Mouse (Mus musculus) midbrain, embryonic 12.5 days (tissue): ENCODE measurements at regions not wholly inside any gene's neighbourhood (a gene's known extent, or its start where the extent isn't known, plus 50 kb on each side); places are given as distances from the start of the nearest gene placed in this dataset.
A peak's percentile ranks its signal among the peaks of the same experiment; 100 is the strongest.

Experiments
- ATAC-seq: fragments of 200-750 bp; cut with Nextera tagmentation; 2 replicates; pipeline ENCODE4 v1.8.0; 2017; ENCODE audit warnings: low read depth, moderate TSS enrichment, moderate library complexity; ENCODE audit not compliant: low FRiP score
- H3K27ac ChIP-seq: fragments of 300-500 bp; sonication (generic); replicated peaks from 2 replicates; pipeline ENCODE4 v1.5.1; 2016; ENCODE audit warnings: mild to moderate bottlenecking
- H3K27me3 ChIP-seq: fragments of 300-500 bp; sonication (generic); 2 replicates; pipeline ENCODE4 v1.6.1; 2016; ENCODE audit warnings: mild to moderate bottlenecking
- H3K36me3 ChIP-seq: fragments of 300-500 bp; sonication (generic); 2 replicates; pipeline ENCODE4 v1.6.1; 2016
- H3K4me1 ChIP-seq: fragments of 300-500 bp; sonication (generic); 2 replicates; pipeline ENCODE4 v1.6.1; 2016
- H3K4me2 ChIP-seq: fragments of 300-500 bp; sonication (generic); replicated peaks from 2 replicates; pipeline ENCODE4 v1.6.1; 2016; ENCODE audit warnings: mild to moderate bottlenecking, moderate library complexity
- H3K4me3 ChIP-seq: fragments of 300-500 bp; sonication (generic); 2 replicates; pipeline ENCODE4 v1.5.1; 2016; ENCODE audit warnings: mild to moderate bottlenecking
- H3K9ac ChIP-seq: fragments of 300-500 bp; sonication (generic); replicated peaks from 2 replicates; pipeline ENCODE4 v1.6.1; 2016; ENCODE audit warnings: mild to moderate bottlenecking, moderate library complexity
- H3K9me3 ChIP-seq: fragments of 300-500 bp; sonication (generic); 2 replicates; pipeline ENCODE4 v1.6.1; 2016; ENCODE audit warnings: mild to moderate bottlenecking
- WGBS: fragments of 180-500 bp; shearing (Covaris S2); methylation state at CpG from one replicate; pipeline ENCODE4 v1.1.7; 2016; 5-methylcytosine and 5-hydroxymethylcytosine counted together

DNA sequence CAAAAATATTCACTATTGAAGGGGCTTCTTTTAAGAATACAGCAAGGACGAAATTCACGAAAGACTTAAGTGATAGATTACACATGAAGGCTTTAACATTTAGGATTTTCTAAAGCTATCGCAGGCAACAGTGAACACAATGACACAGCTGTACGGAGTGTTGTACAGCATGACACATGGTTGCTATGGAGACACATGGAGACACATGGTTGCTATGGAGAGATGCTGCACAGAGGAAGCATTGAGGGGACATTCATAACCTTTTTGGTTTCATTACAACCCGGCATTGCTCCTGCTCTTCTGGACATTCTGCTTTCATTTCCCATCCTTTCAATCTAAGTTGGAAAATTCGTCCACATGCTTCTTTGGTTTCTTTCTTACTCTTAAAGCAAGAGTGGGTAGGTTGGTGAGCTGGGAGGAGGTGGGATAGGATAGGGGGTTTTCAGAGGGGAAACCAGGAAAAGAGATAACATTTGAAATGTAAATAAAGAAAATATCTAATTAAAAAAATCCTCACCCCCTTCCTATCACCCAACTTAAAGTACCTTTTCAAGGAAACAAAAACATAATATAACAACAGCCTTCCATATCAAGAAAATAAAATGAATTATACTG lies 307.2 kb downstream of the Crisp4 start:
- Histone ChIP-seq H3K27me3 (no peaks in the 10 kb centered on the region), H3K9ac (no peak overlapping the region), H3K4me2 (0 out of 2 replicates have a peak overlapping the region, but pooled peaks have one; percentile 13), H3K36me3 (no peaks in the 10 kb centered on the region), H3K27ac (no peak overlapping the region), H3K4me3 (no peak overlapping the region), H3K4me1 (0 out of 2 replicates have a peak, but pooled peaks cover 3% of the 10 kb centered on the region), H3K9me3 (no peaks in the 10 kb centered on the region)
- ATAC-seq: peak; percentile 98
- WGBS: 38% methylated on average over 6 of the region's 6 CpGs

DNA sequence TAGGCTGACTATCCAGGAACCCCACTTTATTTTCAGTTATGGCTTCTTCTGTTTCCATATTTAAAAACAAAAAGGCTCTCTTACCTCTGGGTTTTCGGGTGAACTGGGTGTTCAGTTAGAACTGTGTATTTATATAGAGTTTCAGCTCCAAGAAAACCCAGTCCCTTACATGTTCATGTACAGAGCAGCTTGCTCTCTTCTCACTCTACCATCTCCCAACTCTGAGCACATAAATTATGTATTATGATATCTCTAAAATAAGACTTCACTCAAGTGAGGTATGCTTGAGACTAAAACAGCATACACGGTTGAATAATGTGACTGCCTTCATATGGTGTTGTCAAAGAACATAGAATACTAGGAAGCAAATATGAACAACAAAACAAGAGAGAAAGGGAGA lies 319.8 kb downstream of the Crisp4 start:
- no peak overlapping the region for H3K27ac ChIP-seq
- H3K4me1 ChIP-seq: no peaks in the 10 kb centered on the region
- H3K4me3 ChIP-seq: no peak overlapping the region
- no peaks in the 10 kb centered on the region for H3K9me3 ChIP-seq
- WGBS: 84% methylated on average over 2 of the region's 2 CpGs
- H3K27me3 ChIP-seq: no peaks in the 10 kb centered on the region
- no peak overlapping the region for H3K9ac ChIP-seq
- H3K36me3 ChIP-seq: no peaks in the 10 kb centered on the region
- no peak for ATAC-seq
- H3K4me2 ChIP-seq: no peak overlapping the region
